Mouse (Mus musculus): Measurements from ENCODE around the gene Cdc42ep1.

Gene Cdc42ep1

GRCm38 (mm10) chr15:78848467-78848866 lies 6.0 kb downstream of the Cdc42ep1 start:
- peak; percentile 82 for DNase-seq (ENCODE audit: low read depth, low spot score)

- no peak for DNase-seq (ENCODE audit: low read depth, low spot score)
These were observed 7.1 kb downstream of the Cdc42ep1 start for GRCm38 (mm10) chr15:78849485-78849884.

DNA sequence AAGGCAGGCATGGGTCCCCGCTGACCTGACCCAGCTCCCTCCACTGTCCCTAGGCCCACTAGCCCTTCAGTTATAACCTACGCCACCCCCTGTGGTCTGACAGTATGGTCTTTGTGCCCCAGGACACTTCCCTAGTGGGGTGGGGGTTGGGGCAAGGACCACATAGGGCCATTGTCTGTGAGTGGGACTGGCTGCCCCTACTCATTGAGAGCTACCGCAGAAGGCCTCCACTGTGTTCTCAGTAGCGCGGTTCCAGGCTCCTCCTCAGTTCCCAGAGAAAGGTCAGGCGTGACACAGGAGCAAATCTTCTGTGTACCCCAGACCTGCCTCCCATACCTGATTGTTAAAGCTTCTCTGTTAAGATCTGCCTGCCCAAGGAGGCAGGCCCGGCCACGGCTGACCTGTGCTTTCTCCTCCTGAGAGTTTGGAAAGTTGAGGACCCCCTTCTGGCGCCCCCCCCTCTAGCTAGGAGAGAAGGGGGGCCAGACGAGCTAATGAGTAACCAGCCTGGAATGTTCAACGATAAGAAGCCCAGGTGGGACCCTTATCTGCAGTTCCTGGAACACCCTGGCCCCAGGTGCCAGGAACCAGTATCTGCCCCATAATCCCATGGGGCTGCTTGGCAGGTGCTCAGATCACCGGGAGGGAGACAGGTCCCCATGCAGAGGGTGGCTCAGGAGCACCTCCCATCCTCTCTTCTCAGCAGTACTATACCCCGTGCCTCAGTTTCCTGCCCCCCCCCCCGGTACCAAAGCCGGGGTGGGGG lies 7.8 kb downstream of the Cdc42ep1 start:
- no peak for DNase-seq (ENCODE audit: low read depth, low spot score)

DNA sequence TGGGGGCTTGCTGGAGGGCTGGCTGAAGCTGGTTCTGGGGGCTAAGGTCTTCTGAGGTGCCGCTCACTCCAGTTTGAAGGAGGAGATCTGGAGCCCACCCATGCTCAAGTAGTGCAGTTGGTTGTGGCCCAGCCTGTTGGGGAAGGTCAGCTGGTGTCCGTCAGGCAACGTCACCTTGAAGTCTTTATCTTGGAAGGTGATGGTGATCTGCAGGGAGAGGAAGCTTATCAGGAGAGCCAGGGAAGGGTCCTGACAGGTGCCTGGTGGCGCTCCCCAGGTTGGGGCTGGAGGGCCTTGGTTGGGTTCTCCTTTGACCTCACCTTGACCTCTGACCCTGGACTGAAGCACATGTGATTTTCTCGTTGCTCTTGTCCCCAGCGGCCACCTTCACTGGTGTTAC lies 8.5 kb downstream of the Cdc42ep1 start:
- no peak for DNase-seq (ENCODE audit: low read depth, low spot score)

DNA sequence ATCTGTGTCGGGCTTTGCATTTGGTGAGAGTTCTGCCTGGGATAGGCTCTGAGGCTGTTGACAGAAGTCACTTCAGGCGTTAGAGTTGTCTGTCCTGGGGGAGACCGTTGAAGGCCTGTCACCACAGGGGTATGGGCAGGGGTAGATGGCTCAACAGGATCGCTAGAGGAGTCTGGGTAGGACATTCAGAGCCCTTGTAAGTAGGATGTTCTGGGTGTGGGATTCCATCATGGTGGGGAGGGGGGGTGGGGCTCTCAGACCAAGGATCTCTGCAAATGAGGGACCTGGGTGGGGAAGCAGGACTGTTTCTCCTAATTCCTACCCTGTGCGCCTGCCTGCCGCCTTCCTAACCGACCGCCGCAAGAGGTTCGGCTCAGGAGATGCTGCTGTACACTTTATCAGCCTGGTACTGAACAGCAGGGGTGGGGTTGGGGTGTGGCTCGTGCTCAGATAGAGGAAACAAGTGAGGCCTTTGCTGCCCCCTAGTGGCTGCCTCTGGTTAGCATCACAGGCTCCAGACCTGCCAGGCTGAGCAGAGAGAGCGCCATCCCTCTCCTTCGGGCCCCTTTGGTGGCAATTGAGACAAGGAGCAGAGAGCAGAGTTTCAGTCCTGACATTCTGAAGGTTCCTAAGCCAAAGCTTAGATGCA lies 9.2 kb downstream of the Cdc42ep1 start:
- DNase-seq (ENCODE audit: low read depth, low spot score): peak; percentile 94

- DNase-seq (ENCODE audit: low read depth, low spot score): no peak
These were observed 13.0 kb downstream of the Cdc42ep1 start, which contains the start of gene Lgals2 for GRCm38 (mm10) chr15:78855303-78855965. Lgals2 (minus strand) TSS chr15:78855529.

- no peak for DNase-seq (ENCODE audit: low read depth, low spot score)
These were observed 14.6 kb downstream of the Cdc42ep1 start for GRCm38 (mm10) chr15:78857009-78857408.

GRCm38 (mm10) chr15:78859311-78859710 lies 16.9 kb downstream of the Cdc42ep1 start:
- no peak for DNase-seq (ENCODE audit: low read depth, low spot score)

- DNase-seq (ENCODE audit: low read depth, low spot score): no peak
These were observed 17.3 kb downstream of the Cdc42ep1 start for GRCm38 (mm10) chr15:78859714-78860113.

- DNase-seq (ENCODE audit: low read depth, low spot score): no peak
These were observed 19.9 kb downstream of the Cdc42ep1 start for GRCm38 (mm10) chr15:78862280-78862679.

GRCm38 (mm10) chr15:78863154-78863553 lies 20.7 kb downstream of the Cdc42ep1 start:
- DNase-seq (ENCODE audit: low read depth, low spot score): no peak

DNA sequence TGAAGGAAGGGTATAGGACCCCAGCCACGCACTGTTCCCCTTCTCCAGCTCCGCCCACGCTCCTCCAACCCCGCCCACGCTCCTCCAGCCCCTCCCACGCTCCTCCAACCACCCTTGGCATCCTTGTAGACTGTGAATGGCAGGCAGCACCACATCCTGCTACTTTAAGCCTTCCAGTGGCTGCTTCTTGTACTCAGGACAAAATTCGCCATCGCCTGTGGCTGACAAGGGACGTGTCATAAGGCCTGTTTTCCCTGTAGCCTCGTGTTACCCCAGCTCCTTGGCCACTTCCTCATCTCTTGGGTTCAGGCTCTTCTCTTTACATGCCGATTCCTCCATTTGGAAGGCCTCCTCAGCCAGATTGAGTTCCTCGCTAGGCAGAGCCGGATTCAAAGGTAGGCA lies 21.4 kb downstream of the Cdc42ep1 start:
- peak; percentile 65 for DNase-seq (ENCODE audit: low read depth, low spot score)

GRCm38 (mm10) chr15:78868398-78868797 lies 26.0 kb downstream of the Cdc42ep1 start:
- DNase-seq (ENCODE audit: low read depth, low spot score): peak; percentile 57

DNA sequence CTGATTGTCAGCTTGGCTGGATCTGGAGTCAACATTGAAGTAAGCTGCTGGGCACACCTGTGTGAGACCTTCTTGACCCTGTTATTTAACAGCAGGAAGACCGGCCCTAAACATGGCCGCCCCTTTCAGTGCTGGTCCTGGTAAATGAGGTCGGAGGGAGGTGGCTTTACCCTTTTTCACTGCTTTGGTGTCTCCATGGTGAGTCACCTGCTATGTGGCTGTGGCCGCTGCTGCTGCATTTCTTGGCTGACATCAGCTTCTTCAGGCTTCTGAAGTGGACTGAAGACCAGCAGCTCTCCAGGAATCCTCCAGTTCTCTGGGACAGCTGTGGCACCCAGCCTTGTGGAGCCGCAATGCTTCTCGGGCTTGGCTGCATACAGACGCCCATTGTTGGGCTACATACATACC lies 26.4 kb downstream of the Cdc42ep1 start:
- no peak for DNase-seq (ENCODE audit: low read depth, low spot score)

DNA sequence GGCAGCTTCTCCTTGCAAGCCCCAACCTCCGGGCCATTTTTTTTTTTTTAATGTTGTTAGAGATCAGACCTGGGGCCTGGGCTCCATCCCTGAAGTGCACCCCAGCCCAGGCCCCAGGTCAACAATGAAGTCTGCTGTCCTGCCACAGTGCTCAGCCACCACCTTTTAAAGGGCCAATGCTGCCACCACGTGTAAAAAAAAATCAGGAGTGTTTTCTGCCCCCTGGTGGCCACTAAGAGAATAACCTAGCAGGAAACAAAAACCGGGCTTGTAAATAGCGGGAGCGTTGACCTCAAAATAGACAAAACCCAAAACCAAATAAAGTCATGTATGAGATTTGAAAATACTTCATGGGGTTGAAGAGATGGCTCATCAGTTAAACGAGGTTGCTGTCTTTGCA lies 27.4 kb downstream of the Cdc42ep1 start:
- DNase-seq (ENCODE audit: low read depth, low spot score): peak; percentile 80

DNA sequence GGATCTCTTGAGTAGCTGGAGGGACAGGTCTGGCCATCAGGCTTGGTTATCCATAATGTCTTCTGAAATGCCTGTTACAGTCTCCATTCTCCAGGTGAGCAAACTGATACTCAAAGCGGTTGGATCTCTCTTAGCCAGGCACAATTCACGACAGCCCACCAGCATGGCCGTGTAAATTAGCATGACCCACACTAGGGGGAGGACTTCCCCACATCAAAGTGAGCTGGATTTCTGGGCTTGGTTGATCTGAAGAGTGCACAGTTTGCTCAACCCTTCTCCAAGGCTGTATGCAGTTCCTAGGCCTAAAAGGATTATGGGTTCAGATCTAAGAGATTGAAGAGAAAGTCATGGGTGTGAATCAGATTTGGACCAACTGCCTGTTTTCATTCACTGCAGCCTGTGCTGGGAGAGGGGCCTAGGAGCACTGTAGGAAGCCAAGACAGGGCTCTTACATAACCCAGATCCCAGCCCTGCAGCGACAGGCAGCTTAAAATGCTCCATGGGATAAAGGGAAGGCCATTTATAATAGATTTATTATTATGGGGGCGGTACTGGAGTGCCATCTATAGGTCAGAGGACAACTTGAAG lies 29.7 kb downstream of the Cdc42ep1 start:
- DNase-seq (ENCODE audit: low read depth, low spot score): no peak

DNA sequence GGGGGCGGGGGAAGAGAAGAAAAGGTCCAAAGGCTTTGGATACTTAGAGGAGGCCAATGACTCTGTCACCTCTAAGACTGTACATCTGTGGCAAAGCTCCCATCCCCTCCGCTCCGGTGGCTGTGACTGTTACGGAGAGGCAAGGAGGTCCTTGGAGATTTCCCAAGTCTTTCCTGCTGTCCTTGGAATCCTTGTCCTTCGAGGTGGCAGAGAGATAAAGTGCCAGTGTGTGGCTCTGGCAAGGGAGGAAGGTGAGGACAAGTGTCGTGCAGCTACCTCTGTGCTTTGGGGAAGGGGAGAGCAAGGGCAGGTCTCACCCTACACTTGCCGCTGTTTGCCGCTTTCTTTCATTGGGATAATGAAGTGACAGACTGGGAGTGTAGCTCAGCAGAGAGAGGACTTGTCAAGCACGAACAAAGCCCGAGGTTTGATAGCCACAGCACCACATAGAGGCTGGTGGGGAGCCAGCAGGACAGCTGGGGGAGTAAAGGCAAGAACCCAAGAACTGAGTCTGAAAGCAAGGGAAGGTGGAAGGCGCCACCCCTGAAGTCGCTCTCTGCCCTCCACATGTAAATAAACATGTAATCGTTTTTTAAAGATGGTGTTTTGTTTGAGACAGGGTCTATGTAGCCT lies 31.5 kb downstream of the Cdc42ep1 start:
- no peak for DNase-seq (ENCODE audit: low read depth, low spot score)

GRCm38 (mm10) chr15:78874989-78875388 lies 32.6 kb downstream of the Cdc42ep1 start:
- DNase-seq (ENCODE audit: low read depth, low spot score): no peak

DNA sequence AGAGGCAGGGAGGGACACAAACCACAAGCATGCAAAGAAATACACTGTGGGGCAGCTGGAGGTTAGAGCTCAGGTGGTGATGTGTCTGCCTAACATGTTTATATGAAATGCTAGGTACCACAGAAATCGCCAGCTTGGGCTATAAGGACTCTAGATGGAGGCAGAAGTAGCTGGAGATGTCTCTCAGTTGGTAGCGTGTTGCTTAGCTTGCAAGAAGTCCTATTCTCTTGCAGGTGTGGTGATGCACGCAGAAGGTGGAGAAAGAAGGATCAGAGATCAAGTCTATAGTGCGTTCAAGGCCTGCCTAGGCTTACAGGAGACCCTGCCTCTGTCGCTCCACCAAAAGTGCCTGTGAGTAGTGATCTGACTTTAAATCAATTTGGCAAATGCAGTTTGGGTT lies 33.1 kb downstream of the Cdc42ep1 start:
- no peak for DNase-seq (ENCODE audit: low read depth, low spot score)

GRCm38 (mm10) chr15:78876258-78876696 lies 33.9 kb downstream of the Cdc42ep1 start:
- peak; percentile 89 for DNase-seq (ENCODE audit: low read depth, low spot score)

GRCm38 (mm10) chr15:78876991-78877809 lies 34.8 kb downstream of the Cdc42ep1 start, which contains the start of gene Gga1:
Gga1 (plus strand) TSS chr15:78877190.
- peak; percentile 97 for DNase-seq (ENCODE audit: low read depth, low spot score)

Data from R1 (cell line).